Mouse (Mus musculus) liver, embryonic 12.5 days (tissue): ENCODE measurements around the gene Rnf13. TPM values are rescaled to one million over a fixed set of nuclear protein-coding genes. Genes with fewer than 3 reads are reported as not detected.

ENCODE experiments used
- ATAC-seq: fragments of 200-750 bp; cut with Nextera tagmentation; 2 replicates; pipeline ENCODE4 v1.8.0; 2017; ENCODE audit warnings: moderate number of reproducible peaks, mild to moderate bottlenecking, moderate library complexity
- H3K27ac ChIP-seq: fragments of 300-500 bp; sonication (generic); 2 replicates; pipeline ENCODE4 v1.5.1; 2016; ENCODE audit warnings: mild to moderate bottlenecking
- H3K27me3 ChIP-seq: fragments of 300-500 bp; sonication (generic); replicated peaks from 2 replicates; pipeline ENCODE4 v1.6.1; 2016; ENCODE audit warnings: mild to moderate bottlenecking, moderate library complexity
- H3K36me3 ChIP-seq: fragments of 300-500 bp; sonication (generic); 2 replicates; pipeline ENCODE4 v1.6.1; 2016; ENCODE audit warnings: mild to moderate bottlenecking, moderate library complexity
- H3K4me1 ChIP-seq: fragments of 300-500 bp; sonication (generic); 2 replicates; pipeline ENCODE4 v1.6.1; 2016
- H3K4me2 ChIP-seq: fragments of 300-500 bp; sonication (generic); 2 replicates; pipeline ENCODE4 v1.6.1; 2016; ENCODE audit warnings: mild to moderate bottlenecking, moderate library complexity
- H3K4me3 ChIP-seq: fragments of 300-500 bp; sonication (generic); 2 replicates; pipeline ENCODE4 v1.5.1; 2016; ENCODE audit warnings: mild to moderate bottlenecking, moderate library complexity
- H3K9ac ChIP-seq: fragments of 300-500 bp; sonication (generic); 2 replicates; pipeline ENCODE4 v1.6.1; 2016; ENCODE audit warnings: mild to moderate bottlenecking, moderate library complexity
- H3K9me3 ChIP-seq: fragments of 300-500 bp; sonication (generic); replicated peaks from 2 replicates; pipeline ENCODE4 v1.6.1; 2016; ENCODE audit warnings: mild to moderate bottlenecking, moderate library complexity
- WGBS: fragments of 180-500 bp; shearing (Covaris S2); methylation state at CpG from one replicate; pipeline ENCODE4 v1.1.7; 2016; ENCODE audit not compliant: insufficient replicate concordance; 5-methylcytosine and 5-hydroxymethylcytosine counted together
- polyA plus RNA-seq: library from polyadenylated mRNA; unstranded; fragments of >200 nt; fragmentation: Nextera tagmentation; extraction: Ambion mirVana; gene quantifications from 2 replicates; pipeline ENCODE4 v1.2.1, GENCODE M21; 2016

Gene Rnf13
- 24.0 and 28.1 TPM in 2 replicates for polyA plus RNA-seq

GRCm38 (mm10) chr3:57735511-57736370 is at the start of gene Rnf13:
Gene Rnf13, plus strand, starts transcription at chr3:57736062.
- Histone ChIP-seq H3K4me1 (peaks cover 21% of the 10 kb centered on the region), H3K27ac (peak within 1 kb of the TSS; percentile 92), H3K4me2 (peak within 1 kb of the TSS; percentile 88), H3K9ac (peak within 1 kb of the TSS; percentile 73), H3K4me3 (peak within 1 kb of the TSS; percentile 77), H3K36me3 (no peaks in the 10 kb centered on the region), H3K9me3 (no peaks in the 10 kb centered on the region), H3K27me3 (no peaks in the 10 kb centered on the region)
- WGBS: under 1% methylated on average over 59 of the region's 59 CpGs
- ATAC-seq: peak; percentile 98

DNA sequence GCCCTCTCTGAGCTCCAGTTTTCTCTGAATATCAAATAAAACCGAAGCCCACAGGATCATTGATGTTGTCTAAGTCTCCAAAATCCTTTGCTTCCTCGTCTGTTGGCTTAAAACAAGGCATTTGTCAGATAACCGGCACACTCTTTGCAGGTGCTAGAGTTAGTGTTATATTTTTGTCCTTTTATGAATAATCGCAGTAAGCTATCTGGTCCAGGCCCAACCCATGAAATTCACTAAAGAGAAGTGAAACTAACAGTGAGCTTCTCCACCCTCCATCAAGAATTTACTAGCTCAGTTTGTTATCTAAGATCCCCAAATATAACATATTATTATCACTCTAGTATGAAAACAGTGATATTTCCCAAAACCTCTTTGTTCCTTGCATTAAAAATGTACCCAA is 44.1 kb upstream of the Rnf13 start:
- H3K4me1 ChIP-seq: no peaks in the 10 kb centered on the region
- no peak overlapping the region for H3K9ac ChIP-seq
- no peaks in the 10 kb centered on the region for H3K27me3 ChIP-seq
- 66% methylated on average over 4 of the region's 4 CpGs for WGBS
- no peaks in the 10 kb centered on the region for H3K36me3 ChIP-seq
- no peak overlapping the region for H3K27ac ChIP-seq
- no peak overlapping the region for H3K4me3 ChIP-seq
- H3K4me2 ChIP-seq: no peak overlapping the region
- ATAC-seq: no peak
- no peaks in the 10 kb centered on the region for H3K9me3 ChIP-seq

DNA sequence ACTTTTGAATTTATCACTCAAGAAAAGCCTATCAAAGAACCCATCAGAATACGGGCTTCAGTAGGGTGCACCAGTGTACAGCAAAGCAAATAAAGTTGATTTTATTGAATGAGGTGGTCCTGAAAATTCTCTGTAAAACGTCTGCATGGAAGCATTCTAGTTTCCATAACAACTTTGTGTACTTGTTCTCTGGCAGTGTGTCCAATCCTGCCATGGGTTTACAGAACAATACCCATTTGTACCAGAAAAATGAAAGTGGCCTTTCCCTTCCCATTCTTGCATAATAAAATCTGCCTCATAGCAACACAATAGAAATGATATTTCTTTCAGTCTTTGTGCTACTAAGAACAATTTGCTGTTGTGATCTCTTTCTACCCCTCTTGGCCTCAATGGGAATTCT is 43.1 kb upstream of the Rnf13 start, which contains the start of gene Ankub1:
Gene Ankub1, minus strand, starts transcription at position 81 of the 400 bp plus-strand sequence.
- no peak within 1 kb of the TSS for H3K9ac ChIP-seq
- H3K36me3 ChIP-seq: no peaks in the 10 kb centered on the region
- no peaks in the 10 kb centered on the region for H3K27me3 ChIP-seq
- 49% methylated on average over 2 of the region's 2 CpGs for WGBS
- no peak within 1 kb of the TSS for H3K4me2 ChIP-seq
- H3K27ac ChIP-seq: no peak within 1 kb of the TSS
- no peaks in the 10 kb centered on the region for H3K4me1 ChIP-seq
- no peak for ATAC-seq
- no peak within 1 kb of the TSS for H3K4me3 ChIP-seq
- H3K9me3 ChIP-seq: no peaks in the 10 kb centered on the region

GRCm38 (mm10) chr3:57696249-57696648 is 39.6 kb upstream of the Rnf13 start:
- Histone ChIP-seq H3K9ac (no peak overlapping the region), H3K9me3 (no peaks in the 10 kb centered on the region), H3K4me1 (no peaks in the 10 kb centered on the region), H3K27me3 (no peaks in the 10 kb centered on the region), H3K36me3 (no peaks in the 10 kb centered on the region), H3K27ac (0 out of 2 replicates have a peak overlapping the region, but pooled peaks have one; percentile 4), H3K4me3 (no peak overlapping the region), H3K4me2 (no peak overlapping the region)
- no peak for ATAC-seq
- 60% methylated on average over 4 of the region's 4 CpGs for WGBS

DNA sequence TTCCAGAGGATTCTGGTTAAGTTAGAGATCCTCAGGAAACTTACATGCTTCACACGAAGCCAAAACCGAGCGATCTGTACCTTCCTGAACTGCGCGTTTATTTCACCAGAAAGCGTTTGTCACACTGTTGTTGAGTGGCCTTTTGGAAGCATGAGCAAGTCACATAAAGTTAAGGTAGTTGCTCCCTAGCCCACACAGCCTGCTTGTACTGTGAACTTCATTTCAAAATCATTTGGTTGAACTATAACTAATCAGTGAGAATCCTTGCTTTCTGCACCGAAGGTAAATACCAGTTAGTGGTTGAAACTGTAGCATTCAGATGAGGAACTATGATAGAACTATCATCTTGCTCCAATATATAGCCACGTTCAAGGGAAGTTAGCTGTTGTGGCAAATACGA is 39.1 kb upstream of the Rnf13 start:
- H3K4me3 ChIP-seq: no peak overlapping the region
- H3K4me1 ChIP-seq: no peaks in the 10 kb centered on the region
- no peaks in the 10 kb centered on the region for H3K27me3 ChIP-seq
- H3K4me2 ChIP-seq: no peak overlapping the region
- H3K27ac ChIP-seq: 0 out of 2 replicates have a peak overlapping the region, but pooled peaks have one; percentile 4
- H3K9me3 ChIP-seq: no peaks in the 10 kb centered on the region
- H3K36me3 ChIP-seq: no peaks in the 10 kb centered on the region
- WGBS: 68% methylated on average over 9 of the region's 9 CpGs
- ATAC-seq: no peak
- H3K9ac ChIP-seq: no peak overlapping the region

- 63% methylated on average over 6 of the region's 6 CpGs for WGBS
- ATAC-seq: no peak
- no peaks in the 10 kb centered on the region for H3K4me1 ChIP-seq
- H3K9ac ChIP-seq: no peak overlapping the region
- H3K4me3 ChIP-seq: no peak overlapping the region
- H3K9me3 ChIP-seq: no peaks in the 10 kb centered on the region
- H3K4me2 ChIP-seq: no peak overlapping the region
- no peaks in the 10 kb centered on the region for H3K27me3 ChIP-seq
- no peaks in the 10 kb centered on the region for H3K36me3 ChIP-seq
- H3K27ac ChIP-seq: no peak overlapping the region
Observed at GRCm38 (mm10) chr3:57714151-57714550, 21.7 kb upstream of the Rnf13 start.

DNA sequence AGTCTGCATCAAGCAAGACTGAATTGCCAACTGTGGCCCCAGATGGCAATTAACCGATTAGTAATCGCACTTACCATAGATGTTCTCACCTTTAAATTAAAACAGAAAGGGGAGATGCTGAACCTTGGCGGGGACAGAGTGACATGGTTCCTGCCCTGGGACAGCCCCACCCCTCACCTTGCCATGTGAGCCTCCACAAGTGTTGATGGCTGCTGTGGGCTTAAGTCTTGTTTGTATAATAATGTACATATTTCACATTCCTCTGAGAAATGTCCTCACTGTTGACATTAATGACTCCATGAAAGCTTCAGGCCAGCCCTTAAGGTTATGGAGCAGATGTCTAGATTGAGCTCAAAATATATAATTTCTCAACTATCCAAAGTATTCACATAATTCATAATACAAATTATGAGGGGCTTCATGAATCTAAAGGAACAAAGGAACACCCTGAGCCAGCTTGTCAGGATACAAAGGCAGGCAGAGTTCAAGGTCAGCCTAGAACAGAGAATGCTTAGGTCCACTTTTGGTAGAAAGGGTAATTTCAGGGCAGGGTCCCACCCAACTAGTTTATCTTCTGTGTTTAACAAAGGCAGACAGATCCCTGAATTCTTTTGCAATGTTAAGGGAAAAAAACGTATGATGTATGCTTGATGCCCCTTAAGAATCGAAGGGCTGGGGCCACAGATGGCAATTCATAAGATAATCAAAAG is 3.5 kb upstream of the Rnf13 start:
- no peaks in the 10 kb centered on the region for H3K36me3 ChIP-seq
- H3K27me3 ChIP-seq: no peaks in the 10 kb centered on the region
- no peak overlapping the region for H3K4me2 ChIP-seq
- no peaks in the 10 kb centered on the region for H3K9me3 ChIP-seq
- H3K27ac ChIP-seq: no peak overlapping the region
- no peak overlapping the region for H3K4me3 ChIP-seq
- ATAC-seq: no peak
- H3K9ac ChIP-seq: no peak overlapping the region
- WGBS: 75% methylated on average over 5 of the region's 5 CpGs
- peaks cover 16% of the 10 kb centered on the region for H3K4me1 ChIP-seq

GRCm38 (mm10) chr3:57736419-57737095 is 695 bp downstream of the Rnf13 start:
- peak overlapping the region; percentile 77 for H3K4me3 ChIP-seq
- 1% methylated on average over 13 of the region's 13 CpGs for WGBS
- no peaks in the 10 kb centered on the region for H3K9me3 ChIP-seq
- peak overlapping the region; percentile 73 for H3K9ac ChIP-seq
- peaks cover 21% of the 10 kb centered on the region for H3K4me1 ChIP-seq
- H3K4me2 ChIP-seq: peak overlapping the region; percentile 88
- H3K36me3 ChIP-seq: no peaks in the 10 kb centered on the region
- H3K27me3 ChIP-seq: no peaks in the 10 kb centered on the region
- no peak for ATAC-seq
- H3K27ac ChIP-seq: peak overlapping the region; percentile 92

GRCm38 (mm10) chr3:57739830-57740229 is 4.0 kb downstream of the Rnf13 start:
- no peak overlapping the region for H3K4me3 ChIP-seq
- no peaks in the 10 kb centered on the region for H3K27me3 ChIP-seq
- WGBS: 58% methylated on average over 1 of the region's 1 CpGs
- no peaks in the 10 kb centered on the region for H3K9me3 ChIP-seq
- ATAC-seq: no peak
- H3K4me1 ChIP-seq: peaks cover 20% of the 10 kb centered on the region
- H3K9ac ChIP-seq: no peak overlapping the region
- H3K36me3 ChIP-seq: no peaks in the 10 kb centered on the region
- no peak overlapping the region for H3K4me2 ChIP-seq
- no peak overlapping the region for H3K27ac ChIP-seq

GRCm38 (mm10) chr3:57748576-57749267 is 12.9 kb downstream of the Rnf13 start:
- no peak overlapping the region for H3K4me2 ChIP-seq
- H3K9me3 ChIP-seq: no peaks in the 10 kb centered on the region
- no peak overlapping the region for H3K4me3 ChIP-seq
- H3K27me3 ChIP-seq: no peaks in the 10 kb centered on the region
- ATAC-seq: no peak
- no peak overlapping the region for H3K9ac ChIP-seq
- whole genome bisulfite sequencing: 79% methylated on average over 3 of the region's 3 CpGs
- H3K27ac ChIP-seq: no peak overlapping the region
- H3K36me3 ChIP-seq: no peaks in the 10 kb centered on the region
- no peaks in the 10 kb centered on the region for H3K4me1 ChIP-seq

GRCm38 (mm10) chr3:57776915-57777314 is 41.1 kb downstream of the Rnf13 start:
- no peaks in the 10 kb centered on the region for H3K4me1 ChIP-seq
- 74% methylated on average over 2 of the region's 2 CpGs for WGBS
- H3K4me2 ChIP-seq: no peak overlapping the region
- no peak overlapping the region for H3K9ac ChIP-seq
- no peaks in the 10 kb centered on the region for H3K9me3 ChIP-seq
- H3K36me3 ChIP-seq: no peaks in the 10 kb centered on the region; the same call in 1 of the 2 replicates
- no peaks in the 10 kb centered on the region for H3K27me3 ChIP-seq
- ATAC-seq: no peak
- H3K27ac ChIP-seq: no peak overlapping the region
- H3K4me3 ChIP-seq: no peak overlapping the region
